Mouse (Mus musculus) midbrain, embryonic 12.5 days (tissue): ENCODE measurements around the gene Spire2. TPM values are rescaled to one million over a fixed set of nuclear protein-coding genes. Genes with fewer than 3 reads are reported as not detected.
"Not testable (repeated sequence)": the region's sequence is repeated elsewhere in the genome, so short reads cannot be mapped to it uniquely, and the experiment has no call there.

Experiments used
- ATAC-seq: fragments of 200-750 bp; cut with Nextera tagmentation; 2 replicates; pipeline ENCODE4 v1.8.0; 2017; ENCODE audit warnings: low read depth, moderate TSS enrichment, moderate library complexity; ENCODE audit not compliant: low FRiP score
- H3K27ac ChIP-seq: fragments of 300-500 bp; sonication (generic); replicated peaks from 2 replicates; pipeline ENCODE4 v1.5.1; 2016; ENCODE audit warnings: mild to moderate bottlenecking
- H3K27me3 ChIP-seq: fragments of 300-500 bp; sonication (generic); 2 replicates; pipeline ENCODE4 v1.6.1; 2016; ENCODE audit warnings: mild to moderate bottlenecking
- H3K36me3 ChIP-seq: fragments of 300-500 bp; sonication (generic); 2 replicates; pipeline ENCODE4 v1.6.1; 2016
- H3K4me1 ChIP-seq: fragments of 300-500 bp; sonication (generic); 2 replicates; pipeline ENCODE4 v1.6.1; 2016
- H3K4me2 ChIP-seq: fragments of 300-500 bp; sonication (generic); replicated peaks from 2 replicates; pipeline ENCODE4 v1.6.1; 2016; ENCODE audit warnings: mild to moderate bottlenecking, moderate library complexity
- H3K4me3 ChIP-seq: fragments of 300-500 bp; sonication (generic); 2 replicates; pipeline ENCODE4 v1.5.1; 2016; ENCODE audit warnings: mild to moderate bottlenecking
- H3K9ac ChIP-seq: fragments of 300-500 bp; sonication (generic); replicated peaks from 2 replicates; pipeline ENCODE4 v1.6.1; 2016; ENCODE audit warnings: mild to moderate bottlenecking, moderate library complexity
- H3K9me3 ChIP-seq: fragments of 300-500 bp; sonication (generic); 2 replicates; pipeline ENCODE4 v1.6.1; 2016; ENCODE audit warnings: mild to moderate bottlenecking
- WGBS: fragments of 180-500 bp; shearing (Covaris S2); methylation state at CpG from one replicate; pipeline ENCODE4 v1.1.7; 2016; 5-methylcytosine and 5-hydroxymethylcytosine counted together
- polyA plus RNA-seq: library from polyadenylated mRNA; unstranded; fragments of >200 nt; fragmentation: Nextera tagmentation; extraction: Ambion mirVana; gene quantifications from 2 replicates; pipeline ENCODE4 v1.2.1, GENCODE M21; 2016

Gene Spire2
- polyA plus RNA-seq, 1 experiment from 2014 or later, result 27.7 TPM

DNA sequence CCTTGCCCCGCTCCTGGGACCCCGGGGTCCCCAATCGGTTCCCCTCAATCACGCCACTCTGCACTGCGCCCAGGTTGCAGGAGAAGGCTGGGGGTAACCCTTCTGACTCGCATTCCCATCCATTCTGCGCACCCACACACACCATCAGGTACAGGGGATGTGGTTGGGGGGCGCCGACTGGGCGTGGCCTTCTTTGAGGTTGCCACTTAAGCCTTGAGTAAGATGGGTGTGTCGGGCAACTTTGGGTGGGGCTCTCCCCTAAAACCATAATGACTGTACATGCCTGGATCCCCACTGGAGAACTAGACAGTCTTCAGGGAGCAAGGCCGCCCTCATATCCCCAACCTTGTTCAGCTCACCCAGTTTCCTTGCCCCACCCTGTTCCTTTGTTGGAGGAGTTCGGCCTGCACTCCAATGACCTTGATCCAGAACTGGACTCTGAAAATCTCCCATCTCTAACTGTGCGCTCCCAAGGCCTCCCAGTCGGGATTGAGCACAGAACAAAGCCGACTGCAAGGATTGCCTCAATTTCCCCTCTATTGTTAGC, 79.3 kb downstream of the Spire2 start:
- Histone ChIP-seq H3K9ac (peak overlapping the region; percentile 96), H3K4me1 (peaks cover 49% of the 10 kb centered on the region), H3K27me3 (peaks cover 8% of the 10 kb centered on the region; the same call in 1 of the 2 replicates), H3K4me3 (peak overlapping the region; percentile 92), H3K9me3 (no peaks in the 10 kb centered on the region), H3K27ac (peak overlapping the region; percentile 97), H3K4me2 (peak overlapping the region; percentile 68), H3K36me3 (no peaks in the 10 kb centered on the region)
- ATAC-seq, result peak; percentile 12
- 3% methylated on average over 16 of the region's 16 CpGs for WGBS

DNA sequence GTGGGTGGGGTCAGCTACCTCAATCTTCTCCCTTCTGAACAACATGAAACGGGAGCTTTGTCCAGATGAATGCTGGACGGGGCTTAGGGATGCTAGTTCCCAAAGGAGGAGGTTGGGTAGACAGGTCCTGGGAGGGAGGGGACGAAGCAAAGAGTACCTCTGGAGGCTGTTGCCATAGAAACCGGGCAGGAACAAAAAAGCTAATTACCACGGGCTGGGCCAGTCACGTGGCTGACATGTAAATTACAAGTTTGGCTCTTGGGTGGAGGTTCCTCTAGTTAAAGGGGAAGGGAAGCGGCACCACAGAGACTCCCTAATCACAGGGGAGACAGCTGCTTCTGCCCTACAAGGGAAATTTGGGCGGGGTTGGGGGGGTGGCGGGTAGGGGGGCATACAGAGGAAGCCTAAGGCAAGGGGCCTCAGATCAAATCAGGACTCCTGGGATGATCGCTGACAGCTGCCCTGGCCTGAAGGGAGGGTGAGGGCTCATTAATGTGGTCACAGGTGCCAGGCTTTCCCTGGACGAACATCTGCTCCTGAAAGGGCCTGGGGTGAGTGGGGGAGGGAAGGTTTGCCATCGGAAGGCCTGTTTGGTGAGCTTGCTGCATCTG, 80.2 kb downstream of the Spire2 start:
- H3K27ac ChIP-seq, result peak overlapping the region; percentile 97
- peak overlapping the region; percentile 68 for H3K4me2 ChIP-seq
- peaks cover 51% of the 10 kb centered on the region for H3K4me1 ChIP-seq
- peak; percentile 64 for ATAC-seq
- H3K9ac ChIP-seq, result peak overlapping the region; percentile 96
- peaks cover 8% of the 10 kb centered on the region; the same call in 1 of the 2 replicates for H3K27me3 ChIP-seq
- H3K36me3 ChIP-seq, result peaks cover under 1% of the 10 kb centered on the region
- 2% methylated on average over 12 of the region's 12 CpGs for WGBS
- H3K4me3 ChIP-seq, result peak overlapping the region; percentile 92
- H3K9me3 ChIP-seq, result no peaks in the 10 kb centered on the region

DNA sequence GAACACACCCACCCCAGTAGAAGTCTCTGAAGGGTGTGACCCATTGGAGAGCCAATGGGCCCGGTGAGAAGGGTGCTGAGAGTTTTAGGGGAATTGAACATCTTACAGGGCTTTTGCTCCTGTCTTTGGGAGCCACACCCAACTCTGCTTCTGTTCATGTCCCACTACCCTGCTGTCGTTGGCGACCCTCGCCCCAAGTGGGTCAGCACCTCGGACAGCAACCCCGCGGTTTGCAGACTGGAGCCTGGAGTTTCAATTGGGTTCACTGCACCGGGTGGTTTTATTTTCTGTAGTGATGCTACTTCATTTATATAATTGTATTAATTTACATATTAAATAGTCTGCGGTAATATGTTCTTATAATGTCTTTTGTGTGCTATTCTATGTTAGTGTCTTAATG, 81.7 kb downstream of the Spire2 start:
- WGBS, result 12% methylated on average over 9 of the region's 9 CpGs

DNA sequence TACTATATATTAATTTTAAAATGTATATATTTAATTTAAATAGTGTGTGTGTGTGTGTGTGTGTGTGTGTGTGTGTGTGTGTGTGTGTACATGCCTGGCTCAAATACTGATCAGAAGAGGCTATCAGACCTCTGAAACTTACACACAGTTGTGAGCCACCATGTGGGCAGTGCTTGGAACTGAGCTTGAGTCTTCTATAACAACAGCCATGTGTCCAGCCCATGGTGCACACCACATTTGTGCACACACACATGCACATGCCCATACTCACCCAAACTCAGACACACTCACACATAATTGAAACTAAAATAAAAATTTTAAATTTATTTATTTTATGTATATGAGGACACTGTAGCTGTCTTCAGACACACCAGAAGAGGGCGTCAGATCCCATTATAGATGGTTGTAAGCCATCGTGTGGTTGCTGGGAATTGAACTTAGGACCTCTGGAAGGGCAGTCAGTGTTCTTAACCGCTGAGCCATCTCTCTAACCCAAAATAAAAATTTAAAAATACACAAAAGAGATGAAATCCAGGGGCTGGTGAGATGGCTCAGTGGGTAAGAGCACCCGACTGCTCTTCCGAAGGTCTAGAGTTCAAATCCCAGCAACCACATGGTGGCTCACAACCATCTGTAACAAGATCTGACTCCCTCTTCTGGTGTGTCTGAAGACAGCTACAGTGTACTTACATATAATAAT, 82.6 kb downstream of the Spire2 start:
- H3K4me1 ChIP-seq, result peaks cover 35% of the 10 kb centered on the region
- 84% methylated on average over 5 of the region's 5 CpGs for WGBS

More for the DNA sequence above, 81.7 kb downstream of the Spire2 start:
- Histone ChIP-seq H3K4me2 (peak overlapping the region; percentile 68), H3K4me3 (peak overlapping the region; percentile 92), H3K36me3 (peaks cover 17% of the 10 kb centered on the region), H3K27me3 (no peaks in the 10 kb centered on the region), H3K4me1 (peaks cover 44% of the 10 kb centered on the region), H3K9ac (peak overlapping the region; percentile 96), H3K9me3 (no peaks in the 10 kb centered on the region), H3K27ac (peak overlapping the region; percentile 97)
- no peak for ATAC-seq

DNA sequence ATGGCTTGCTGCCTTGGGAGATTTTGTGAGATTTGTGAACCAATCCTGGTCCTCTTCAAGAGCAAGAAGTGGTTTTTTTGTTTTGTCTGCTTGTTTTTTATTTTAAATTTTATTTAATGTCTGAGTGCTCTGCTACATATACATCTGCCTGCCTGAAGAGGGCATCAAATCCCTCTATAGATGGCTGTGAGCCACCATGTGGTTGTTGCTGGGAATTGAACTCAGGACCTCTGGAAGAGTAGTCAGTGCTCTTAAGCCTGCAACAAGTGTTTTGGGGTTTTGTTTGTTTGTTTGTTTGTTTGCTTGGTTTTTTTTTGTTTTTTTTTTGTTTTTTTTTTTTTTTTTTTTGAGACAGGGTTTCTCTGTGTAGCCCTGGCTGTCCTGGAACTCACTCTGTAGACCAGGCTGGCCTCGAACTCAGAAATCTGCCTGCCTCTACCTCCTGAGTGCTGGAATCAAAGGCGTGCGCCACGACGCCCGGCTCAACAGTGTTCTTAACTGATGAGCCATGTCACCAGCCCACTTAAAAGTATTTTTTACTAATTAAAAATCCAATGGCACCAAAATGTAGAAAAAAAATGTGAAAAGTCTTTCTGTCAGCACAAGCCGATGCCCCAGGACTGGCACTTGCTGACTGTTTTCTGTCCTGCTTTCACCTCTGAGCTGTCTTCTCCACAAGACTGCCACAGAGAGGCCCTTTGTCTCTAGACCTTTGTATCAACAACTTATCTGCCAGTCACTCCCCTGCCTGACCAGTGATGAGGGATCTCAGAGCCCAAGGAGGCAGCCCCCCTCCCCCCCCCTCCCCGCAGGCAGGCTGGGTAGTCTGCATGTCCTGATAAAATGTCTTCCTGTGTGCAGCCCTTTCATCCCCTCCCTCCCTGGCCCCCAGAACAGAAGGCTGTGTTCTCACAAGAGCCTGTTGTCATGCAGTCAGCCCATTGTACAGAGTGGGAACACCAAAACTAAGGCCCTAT, 83.7 kb downstream of the Spire2 start:
- peak overlapping the region; percentile 68 for H3K4me2 ChIP-seq

More for the DNA sequence above, 82.6 kb downstream of the Spire2 start:
- H3K4me2 ChIP-seq, result peak overlapping the region; percentile 68
- not testable (repeated sequence) for ATAC-seq, H3K9ac ChIP-seq, H3K27me3 ChIP-seq, H3K9me3 ChIP-seq, H3K27ac ChIP-seq
- peaks cover 26% of the 10 kb centered on the region for H3K36me3 ChIP-seq
- peak overlapping the region; percentile 92 for H3K4me3 ChIP-seq

DNA sequence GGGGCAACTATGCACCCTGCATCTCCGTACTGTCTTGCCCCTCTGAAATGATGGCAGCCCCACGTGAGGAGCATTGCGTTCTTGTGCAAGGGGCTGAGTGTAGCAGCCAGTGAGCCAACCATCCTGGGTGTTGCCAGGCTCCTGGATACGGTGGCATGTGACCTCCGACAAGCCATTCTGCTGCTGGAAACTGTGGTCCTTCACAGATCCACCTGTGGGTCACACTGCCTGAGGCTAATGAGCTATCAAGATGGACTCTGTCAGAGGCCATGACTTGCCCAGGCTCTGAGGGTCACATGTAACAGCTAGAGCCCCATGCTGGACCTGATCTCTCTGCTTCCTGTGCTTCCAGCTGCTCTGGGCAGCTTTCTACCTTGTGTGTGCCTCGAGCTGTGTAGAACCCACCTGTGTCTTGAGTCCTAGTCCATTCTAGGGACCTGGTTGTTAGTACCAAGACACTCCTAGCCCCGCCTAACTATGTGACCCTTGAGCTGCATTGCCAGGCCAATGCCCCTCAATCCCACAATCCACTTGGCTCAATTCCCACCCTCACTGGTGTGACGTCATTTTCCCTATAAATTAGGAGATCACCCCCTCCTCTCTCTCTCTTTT, 84.5 kb downstream of the Spire2 start:
- 86% methylated on average over 8 of the region's 8 CpGs for WGBS
- Histone ChIP-seq H3K36me3 (peaks cover 43% of the 10 kb centered on the region), H3K27ac (no peak overlapping the region), H3K27me3 (no peaks in the 10 kb centered on the region), H3K4me1 (peaks cover 30% of the 10 kb centered on the region), H3K4me3 (no peak overlapping the region), H3K9me3 (no peaks in the 10 kb centered on the region), H3K9ac (no peak overlapping the region), H3K4me2 (peak overlapping the region; percentile 68)
- ATAC-seq, result no peak

More for the DNA sequence above, 83.7 kb downstream of the Spire2 start:
- Histone ChIP-seq H3K9me3 (no peaks in the 10 kb centered on the region), H3K27ac (no peak overlapping the region), H3K27me3 (no peaks in the 10 kb centered on the region), H3K4me3 (peak overlapping the region; percentile 12; the same call in 1 of the 2 replicates), H3K4me1 (peaks cover 29% of the 10 kb centered on the region), H3K36me3 (peaks cover 37% of the 10 kb centered on the region), H3K9ac (no peak overlapping the region)
- ATAC-seq, result no peak
- 85% methylated on average over 8 of the region's 8 CpGs for WGBS

Other genes with a start within 250 kb of the Spire2 start
- gene Rpl13, start 230.4 kb upstream of the Spire2 start, polyA plus RNA-seq, result 1,023 and 1,075 TPM in 2 replicates
- 0.45 and 0.60 TPM in 2 replicates for gene Cpne7, start 215.3 kb upstream of the Spire2 start, polyA plus RNA-seq
- 2.3 and 2.6 TPM in 2 replicates for gene Sult5a1, start 174.4 kb upstream of the Spire2 start, polyA plus RNA-seq
- 0.56 TPM in 2 replicates for gene Dpep1, start 146.5 kb upstream of the Spire2 start, polyA plus RNA-seq
- 158 and 171 TPM in 2 replicates for gene Chmp1a, start 120.0 kb upstream of the Spire2 start, polyA plus RNA-seq
- 5.9 and 6.5 TPM in 2 replicates for gene Spata33, start 119.9 kb upstream of the Spire2 start, polyA plus RNA-seq
- 34.1 and 35.6 TPM in 2 replicates for gene Cdk10, start 107.9 kb upstream of the Spire2 start, polyA plus RNA-seq
- gene Spata2l, start 96.5 kb upstream of the Spire2 start, polyA plus RNA-seq, result 2.4 and 2.8 TPM in 2 replicates
- gene Zfp276, start 78.5 kb upstream of the Spire2 start, polyA plus RNA-seq, result 28.2 and 29.3 TPM in 2 replicates
- gene Vps9d1, start 78.4 kb upstream of the Spire2 start, polyA plus RNA-seq, result 39.3 and 43.7 TPM in 2 replicates
- 29.6 and 31.6 TPM in 2 replicates for gene Fanca, start 14.1 kb upstream of the Spire2 start, polyA plus RNA-seq
- gene Tcf25, start 41.0 kb downstream of the Spire2 start, polyA plus RNA-seq, result 202 and 232 TPM in 2 replicates
- 0.09 and 0.24 TPM in 2 replicates for gene Mc1r, start 74.4 kb downstream of the Spire2 start, polyA plus RNA-seq
- 1,098 and 1,155 TPM in 2 replicates for gene Tubb3, start 78.7 kb downstream of the Spire2 start, polyA plus RNA-seq
- gene Def8, start 90.8 kb downstream of the Spire2 start, polyA plus RNA-seq, result 37.3 and 44.0 TPM in 2 replicates
- 63.0 and 72.2 TPM in 2 replicates for gene Afg3l1, start 145.2 kb downstream of the Spire2 start, polyA plus RNA-seq
- 43.2 and 46.4 TPM in 2 replicates for gene Dbndd1, start 182.8 kb downstream of the Spire2 start, polyA plus RNA-seq
- 38.9 and 41.7 TPM in 2 replicates for gene Gas8, start 186.1 kb downstream of the Spire2 start, polyA plus RNA-seq